ENCODE assay signal across 28 mouse cellular contexts in genomic region chr13:89395851-89396250, GRCm38 (mm10).
A peak's percentile ranks its signal among the peaks of the same experiment; 100 is the strongest.
DNase-seq lines count a peak whose midpoint lies in the region; ATAC-seq lines count a peak whose summit lies in the region.
"Had no signal": no experiment of that assay in that cellular context is flagged by ENCODE, and none has a peak within 500 bp of the region (broad histone marks: within the 10 kb centered on the region; RNA-seq: fewer than 3 reads in every experiment).

No protein-coding gene starts in this region.

- H3K9ac ChIP-seq in embryonic facial prominence, embryonic 14.5 days (ENCODE audit: low read depth, low read length): no peak overlapping the region
- H3K9ac ChIP-seq: embryonic facial prominence, embryonic 13.5 days; forebrain, embryonic 13.5 days; heart, embryonic 13.5 days; hindbrain, embryonic 14.5 days had no signal

- 0 out of 2 replicates have a peak overlapping the region, but pooled peaks have one; percentile 33 for H3K27ac ChIP-seq in embryonic facial prominence, embryonic 14.5 days (replicated peaks; ENCODE audit: low read depth, low read length)
- H3K27ac ChIP-seq in embryonic facial prominence, embryonic 10.5 days (replicated peaks): no peak overlapping the region
- H3K27ac ChIP-seq: embryonic facial prominence, embryonic 13.5 days; forebrain, embryonic 10.5 days; forebrain, embryonic 13.5 days; heart, adult 2 months; heart, embryonic 10.5 days; heart, embryonic 13.5 days; hindbrain, embryonic 14.5 days; hindbrain, postnatal 0 days had no signal

- H3K9me3 ChIP-seq in embryonic facial prominence, embryonic 14.5 days (ENCODE audit: control insufficient read depth, low read length): 0 out of 2 replicates have a peak, but pooled peaks cover 3% of the 10 kb centered on the region
- H3K9me3 ChIP-seq in embryonic facial prominence, embryonic 10.5 days: no peaks in the 10 kb centered on the region
- H3K9me3 ChIP-seq: embryonic facial prominence, embryonic 13.5 days; forebrain, embryonic 10.5 days; forebrain, embryonic 13.5 days; heart, embryonic 10.5 days had no signal

- no peaks in the 10 kb centered on the region for H3K36me3 ChIP-seq in embryonic facial prominence, embryonic 14.5 days (ENCODE audit: control insufficient read depth, insufficient read depth, low read length)
- H3K36me3 ChIP-seq in embryonic facial prominence, embryonic 10.5 days (replicated peaks): no peaks in the 10 kb centered on the region
- H3K36me3 ChIP-seq: embryonic facial prominence, embryonic 13.5 days; forebrain, embryonic 10.5 days; G1E; heart, embryonic 10.5 days; heart, embryonic 13.5 days had no signal

- H3K4me3 ChIP-seq in embryonic facial prominence, embryonic 14.5 days (ENCODE audit: low read depth, low read length): no peak overlapping the region
- no peak overlapping the region for H3K4me3 ChIP-seq in embryonic facial prominence, embryonic 10.5 days
- H3K4me3 ChIP-seq: embryonic facial prominence, embryonic 13.5 days; forebrain, embryonic 10.5 days; forebrain, embryonic 13.5 days; heart, adult 2 months; heart, embryonic 10.5 days; heart, embryonic 13.5 days had no signal

- ATAC-seq in embryonic facial prominence, embryonic 14.5 days (ENCODE audit: low read depth): no peak
- ATAC-seq in CD4-positive, CD25-positive, alpha-beta regulatory T cell, adult 4 months: peak; percentile 85
- ATAC-seq: forebrain, embryonic 13.5 days; forebrain, embryonic 16.5 days; hindbrain, postnatal 0 days; Patski had no signal

- 70% methylated on average over 3 of the region's 3 CpGs for WGBS in embryonic facial prominence, embryonic 14.5 days
- WGBS in embryonic facial prominence, embryonic 10.5 days: 81% methylated on average over 3 of the region's 3 CpGs

- H3K27me3 ChIP-seq in embryonic facial prominence, embryonic 14.5 days (replicated peaks; ENCODE audit: control insufficient read depth, insufficient read depth, low read length): no peaks in the 10 kb centered on the region
- H3K27me3 ChIP-seq in embryonic facial prominence, embryonic 10.5 days (replicated peaks; ENCODE audit: low read depth, poor library complexity, severe bottlenecking): no peaks in the 10 kb centered on the region
- H3K27me3 ChIP-seq: embryonic facial prominence, embryonic 13.5 days; forebrain, embryonic 13.5 days; heart, embryonic 13.5 days; Patski had no signal

- no peak for DNase-seq in embryonic facial prominence, embryonic 14.5 days (ENCODE audit: low spot score)
- no peak for DNase-seq in embryonic facial prominence, embryonic 10.5 days (ENCODE audit: low spot score)
- DNase-seq in induced T-regulatory cell, adult 2 months (ENCODE audit: low read depth): peak; percentile 32
- no peak for DNase-seq in left cerebral cortex, postnatal 4 days
- DNase-seq in right cerebral cortex, postnatal 4 days: no peak
- no peak for DNase-seq in left cerebral cortex, postnatal 10 days (ENCODE audit: extremely low spot score in 1 of 2, low spot score in 2 of 2)
- DNase-seq: adrenal gland, adult 2 months; adrenal gland, postnatal 14 days; cerebellum, adult 11 months; cerebellum, adult 2 months; cerebellum, adult 9-11 months; cerebellum, postnatal 25 days; gastrocnemius, postnatal 10 days; gastrocnemius, postnatal 36 days; heart, adult 2 months; heart, postnatal 14 days; heart, postnatal 4 days had no signal

- no peaks in the 10 kb centered on the region; the same call in 1 of the 2 replicates for H3K4me1 ChIP-seq in embryonic facial prominence, embryonic 14.5 days (ENCODE audit: control insufficient read depth, insufficient read depth, low read length)
- no peaks in the 10 kb centered on the region for H3K4me1 ChIP-seq in embryonic facial prominence, embryonic 10.5 days
- H3K4me1 ChIP-seq: embryonic facial prominence, embryonic 13.5 days; forebrain, embryonic 10.5 days; heart, embryonic 10.5 days had no signal

- intact Hi-C loops in left cerebral cortex, postnatal 4 days (cut with DNase I): no loop called here
- intact Hi-C loops in left cerebral cortex, postnatal 10 days (cut with DNase I): no loop called here

- no peak overlapping the region for H3K4me2 ChIP-seq in embryonic facial prominence, embryonic 14.5 days (ENCODE audit: low read depth, low read length)
- H3K4me2 ChIP-seq: embryonic facial prominence, embryonic 13.5 days; forebrain, embryonic 13.5 days; heart, embryonic 13.5 days; hindbrain, embryonic 14.5 days had no signal
